Comparison of ENCODE assay signal across 8 mouse cellular contexts in the genomic region with DNA sequence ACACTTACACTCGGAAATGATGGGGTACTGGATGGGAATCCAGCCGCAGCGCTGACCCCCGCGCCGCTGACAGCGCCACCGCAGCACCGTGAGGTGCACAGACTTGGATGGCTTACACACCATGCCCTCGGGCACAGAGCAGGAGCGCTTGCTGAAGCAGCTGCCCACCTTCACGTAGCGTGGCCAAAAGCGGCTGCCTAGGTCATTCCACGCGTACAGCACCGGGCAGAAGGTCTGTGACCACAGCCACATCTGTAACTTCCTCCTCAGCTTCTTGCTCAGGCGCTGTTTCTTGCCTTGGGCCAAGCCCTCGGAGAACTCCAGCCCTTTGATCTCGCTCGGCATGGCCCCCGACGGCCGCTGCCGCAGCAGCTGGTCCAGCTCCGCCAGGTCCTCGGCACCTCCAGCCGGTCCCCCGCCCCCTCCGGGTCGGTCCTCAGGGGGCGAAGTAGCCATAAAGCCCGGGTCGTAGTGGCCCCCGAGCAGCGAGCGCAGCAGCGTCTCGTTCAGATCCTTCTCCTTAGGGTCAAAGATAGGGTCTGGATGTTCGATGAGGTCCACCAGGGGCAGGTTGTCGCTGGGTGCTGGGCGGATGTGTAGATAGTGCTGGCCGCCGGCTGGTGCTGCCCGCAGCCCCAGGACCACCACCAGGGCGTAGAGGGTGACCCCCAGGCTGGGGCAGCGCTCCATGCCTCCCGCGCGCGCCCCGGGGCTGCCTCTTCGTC. TPM values are rescaled to one million over a fixed set of nuclear protein-coding genes. Genes with fewer than 3 reads are reported as not detected.
A peak's percentile ranks its signal among the peaks of the same experiment; 100 is the strongest.
DNase-seq lines count a peak whose midpoint lies in the region; ATAC-seq and TF ChIP-seq lines count a peak whose summit lies in the region.

No protein-coding gene starts in this region.

- peaks cover 4% of the 10 kb centered on the region; the same call in 1 of the 2 replicates for H3K9me3 ChIP-seq in kidney, embryonic 16.5 days (ENCODE audit: low read length)

- H3K4me2 ChIP-seq in kidney, embryonic 16.5 days (replicated peaks; ENCODE audit: low read depth, low read length), result peak overlapping the region; percentile 97

- no peaks in the 10 kb centered on the region for H3K4me1 ChIP-seq in liver, adult 2 months (ENCODE audit: control insufficient read depth, insufficient read depth, low read length)
- peaks cover 29% of the 10 kb centered on the region for H3K4me1 ChIP-seq in kidney, embryonic 16.5 days (ENCODE audit: insufficient read depth, low read length)
- peaks cover 7% of the 10 kb centered on the region for H3K4me1 ChIP-seq in small intestine, adult 2 months (ENCODE audit: control insufficient read depth, insufficient read depth, insufficient read length, low read length)

- no peaks in the 10 kb centered on the region for H3K36me3 ChIP-seq in liver, adult 2 months (ENCODE audit: control insufficient read depth, insufficient read depth, low read length)
- no peaks in the 10 kb centered on the region for H3K36me3 ChIP-seq in kidney, embryonic 16.5 days (ENCODE audit: insufficient read depth, low read length)
- H3K36me3 ChIP-seq in small intestine, adult 2 months (ENCODE audit: control insufficient read depth, insufficient read depth, low read length), result no peaks in the 10 kb centered on the region

- ATAC-seq in common myeloid progenitor, adult 5-6 weeks (replicated peaks; ENCODE audit: low read depth, poor library complexity, severe bottlenecking), result peak; percentile 34; the same call in 1 of the 2 replicates
- ATAC-seq in kidney, embryonic 16.5 days (ENCODE audit: low FRiP score, low TSS enrichment), result peak; percentile 20; the same call in 1 of the 2 replicates

- 3% methylated on average over 53 of the region's 53 CpGs for WGBS in liver, adult 2 months
- WGBS in kidney, embryonic 16.5 days, result under 1% methylated on average over 53 of the region's 53 CpGs
- 3% methylated on average over 53 of the region's 53 CpGs for WGBS in small intestine, adult 2 months

- DNase-seq in liver, adult 2 months (ENCODE audit: extremely low read depth, low read depth, low spot score), result no peak
- no peak for DNase-seq in liver
- peak; percentile 39 for DNase-seq in forelimb bud, embryonic 11.5 days (ENCODE audit: low read depth, low spot score)
- peak; percentile 19 to 43 for DNase-seq in lung, postnatal 4 days
- no peak for DNase-seq in urinary bladder, postnatal 10 days (ENCODE audit: low spot score)

- H3K4me3 ChIP-seq in liver, adult 2 months (ENCODE audit: insufficient read depth, low read depth, low read length), result peak overlapping the region; percentile 17; the same call in 1 of the 2 replicates
- peak overlapping the region; percentile 66 for H3K4me3 ChIP-seq in kidney, embryonic 16.5 days (ENCODE audit: low read length)
- peak overlapping the region; percentile 58 for H3K4me3 ChIP-seq in small intestine, adult 2 months (ENCODE audit: low read depth, low read length)

- TF ChIP-seq CTCF in liver, adult 2 months (IDR thresholded peaks at IDR 0.05; ENCODE audit: low read depth, low read length), result no peak
- no peak for TF ChIP-seq CTCF in small intestine, adult 2 months (IDR thresholded peaks at IDR 0.05; ENCODE audit: extremely low read depth, insufficient read length, insufficient replicate concordance, low read depth, low read length)

- H3K27ac ChIP-seq in liver, adult 2 months (replicated peaks; ENCODE audit: insufficient read depth, low read depth, low read length), result no peak overlapping the region
- peak overlapping the region; percentile 58 for H3K27ac ChIP-seq in kidney, embryonic 16.5 days (ENCODE audit: low read length)
- no peak overlapping the region for H3K27ac ChIP-seq in small intestine, adult 2 months (ENCODE audit: insufficient read depth, low read depth, low read length)

- peaks cover 18% of the 10 kb centered on the region; the same call in 1 of the 2 replicates for H3K27me3 ChIP-seq in liver, adult 2 months (ENCODE audit: control insufficient read depth, insufficient read depth, low read length)
- peaks cover 28% of the 10 kb centered on the region for H3K27me3 ChIP-seq in kidney, embryonic 16.5 days (ENCODE audit: insufficient read depth, low read length)
- H3K27me3 ChIP-seq in small intestine, adult 2 months (ENCODE audit: control insufficient read depth, insufficient read depth, low read length), result peaks cover 51% of the 10 kb centered on the region

- H3K9ac ChIP-seq in liver, adult 2 months (ENCODE audit: low read depth, low read length), result no peak overlapping the region
- H3K9ac ChIP-seq in kidney, embryonic 16.5 days (replicated peaks; ENCODE audit: low read length), result peak overlapping the region; percentile 67

- no peak for TF ChIP-seq POLR2A in liver, adult 2 months (IDR thresholded peaks at IDR 0.05; ENCODE audit: extremely low read depth, insufficient read depth, low read length)
- TF ChIP-seq POLR2A in small intestine, adult 2 months (IDR thresholded peaks at IDR 0.05; ENCODE audit: low read depth, low read length), result no peak

- H3K79me2 ChIP-seq in liver, adult 2 months (ENCODE audit: control insufficient read depth, insufficient read depth, low read length), result no peaks in the 10 kb centered on the region

RNA-seq across cellular contexts. Expression of a gene that starts 0.6 kb away (rescaled TPM):
- not detected in 2 replicates for total RNA-seq in liver, adult 2 months (2014; rRNA removed)
- not detected in 2 replicates for polyA plus RNA-seq in liver, adult 2 months (2012; rRNA removed)
- not detected in 2 replicates for total RNA-seq in common myeloid progenitor, adult 5-6 weeks (2017)
- polyA plus RNA-seq in kidney, embryonic 16.5 days (2015; fragmentation: Nextera tagmentation; extraction: Ambion mirVana), result 0.80 and 1.0 TPM in 2 replicates
- 2.0 and 2.7 TPM in 2 replicates for polyA plus RNA-seq in small intestine, adult 2 months (2012; rRNA removed)

Comparison
In these comparisons a context has a peak if more than half of its experiments do, and no peak if none do; other contexts are left out.
1. DNase-seq: peak in forelimb bud, embryonic 11.5 days (single experiment) and lung, postnatal 4 days (2 of 2); none in liver, adult 2 months (single experiment), liver (single experiment) and urinary bladder, postnatal 10 days (single experiment).
2. Peak in every context shown above with its lines, with median percentiles within 50 percentile points of each other: H3K4me3 ChIP-seq.